Mouse (Mus musculus) E14TG2a.4 (cell line): ENCODE measurements around the gene Neu2.

Source experiments
- CTCF ChIP-seq: conservative IDR thresholded peaks from 2 replicates; pipeline ENCODE4 v1.5.1; 2014; ENCODE audit warnings: low read length
- POU5F1 ChIP-seq: IDR thresholded peaks from 2 replicates; pipeline ENCODE4 v1.6.1; 2014; ENCODE audit warnings: low read length, borderline replicate concordance

GRCm38 (mm10) chr1:87645041-87645440, 135.4 kb downstream of the Neu2 start:
- TF ChIP-seq CTCF (no peak), POU5F1 (no peak)
